Mouse (Mus musculus) heart, postnatal 0 days (tissue): Measurements from ENCODE around the gene Erlin1.

Source experiments
- CTCF ChIP-seq: IDR thresholded peaks from 2 replicates; pipeline ENCODE4 v1.5.1; 2016; ENCODE audit warnings: antibody characterized with exemption, control low read depth, low read depth
- EP300 ChIP-seq: IDR thresholded peaks from 2 replicates; pipeline ENCODE4 v1.6.1; 2016; ENCODE audit warnings: antibody characterized with exemption, low read depth

DNA sequence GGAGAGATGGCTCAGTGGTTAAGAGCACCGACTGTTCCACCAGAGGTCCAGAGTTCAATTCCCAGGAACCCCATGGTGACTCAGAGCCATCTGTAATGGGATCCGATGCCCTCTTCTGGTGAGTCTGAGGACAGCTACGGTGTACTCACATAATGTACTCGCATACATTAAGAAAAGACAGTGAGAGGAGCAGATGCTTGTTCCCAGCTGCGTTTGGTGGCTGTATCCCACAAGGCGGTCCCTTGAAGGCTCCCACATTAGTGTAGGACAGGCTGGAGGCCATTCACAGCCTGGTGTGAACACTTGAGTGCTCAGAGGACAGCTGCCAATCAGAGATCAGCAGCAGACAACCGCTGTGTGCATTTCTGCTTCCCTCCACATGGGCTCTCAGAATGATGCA lies 42.1 kb upstream of the Erlin1 start:
- TF ChIP-seq CTCF, result peak; percentile 16
- no peak for TF ChIP-seq EP300
